9 mouse cellular contexts compared by ENCODE assay signal in the genomic region with DNA sequence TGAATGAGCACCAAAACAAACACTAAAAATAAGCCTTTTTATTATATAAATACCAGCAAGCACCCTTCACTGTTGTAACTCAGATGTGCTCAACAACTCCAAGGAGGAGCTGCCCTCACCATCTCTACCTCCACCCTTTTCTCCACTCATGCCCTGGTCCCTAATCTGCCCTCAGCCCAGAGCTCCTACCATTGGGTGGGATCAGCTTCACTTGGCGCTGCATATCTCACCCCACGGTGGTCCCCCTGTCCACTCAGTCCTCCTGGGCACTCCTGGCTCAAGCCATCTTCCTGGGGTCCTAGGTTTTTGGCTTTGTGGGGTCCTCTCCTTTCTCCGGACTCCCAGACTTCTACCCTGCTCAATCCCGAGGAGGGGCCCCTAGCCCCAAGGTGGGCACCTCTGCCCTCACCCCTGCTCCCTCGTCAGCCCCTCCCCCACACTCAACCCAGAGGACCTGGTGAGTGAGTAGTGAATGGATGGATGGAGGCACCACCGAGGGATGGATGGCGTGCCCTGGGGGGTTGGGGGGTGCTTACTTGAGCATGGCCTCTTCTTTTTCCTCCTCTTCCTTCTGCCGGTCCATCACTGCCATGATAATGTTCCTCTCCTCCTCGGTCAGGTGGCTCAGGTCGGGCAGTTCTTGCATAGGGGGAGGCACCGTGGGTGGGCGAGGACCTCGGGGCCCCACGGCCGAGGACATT. TPM values are rescaled to one million over a fixed set of nuclear protein-coding genes. Genes with fewer than 3 reads are reported as not detected.
A peak's percentile ranks its signal among the peaks of the same experiment; 100 is the strongest.
DNase-seq lines count a peak whose midpoint lies in the region; ATAC-seq and TF ChIP-seq lines count a peak whose summit lies in the region.
"Had no signal": no experiment of that assay in that cellular context is flagged by ENCODE, and none has a peak within 500 bp of the region (broad histone marks: within the 10 kb centered on the region; RNA-seq: fewer than 3 reads in every experiment).

No protein-coding gene starts in this region.

- 0 out of 2 replicates have a peak, but pooled peaks have one; percentile 8 for ATAC-seq in heart, embryonic 16.5 days (replicated peaks; ENCODE audit: extremely low read depth, insufficient read depth, low FRiP score)
- ATAC-seq in limb, embryonic 13.5 days (ENCODE audit: low FRiP score, low read depth): peak; percentile 63

- peak overlapping the region; percentile 75 for H3K9ac ChIP-seq in heart, embryonic 16.5 days (ENCODE audit: low read length)
- H3K9ac ChIP-seq in limb, embryonic 13.5 days: peak overlapping the region; percentile 84

- H3K4me3 ChIP-seq in heart, embryonic 16.5 days (ENCODE audit: low read length): peak overlapping the region; percentile 66
- peak overlapping the region; percentile 69 for H3K4me3 ChIP-seq in limb, embryonic 13.5 days
- peak overlapping the region; percentile 57 for H3K4me3 ChIP-seq in olfactory bulb, adult 2 months (ENCODE audit: insufficient read depth, low read depth, low read length)
- H3K4me3 ChIP-seq: myocyte had no signal

- peak; percentile 87 for DNase-seq in heart, adult 11 months
- DNase-seq in heart, postnatal 10 days: no peak
- peak; percentile 8 for DNase-seq in thymus, postnatal 4 days
- DNase-seq in thymus, postnatal 25 days: no peak
- no peak for DNase-seq in ovary, adult 18-20 months (ENCODE audit: low spot score)

- H3K4me2 ChIP-seq in heart, embryonic 16.5 days (ENCODE audit: low read depth, low read length): peak overlapping the region; percentile 87
- peak overlapping the region; percentile 91 for H3K4me2 ChIP-seq in limb, embryonic 13.5 days (replicated peaks)

- H3K9me3 ChIP-seq in heart, embryonic 16.5 days (replicated peaks; ENCODE audit: control insufficient read depth, low read length): no peaks in the 10 kb centered on the region
- H3K9me3 ChIP-seq in limb, embryonic 13.5 days: no peaks in the 10 kb centered on the region

- TF ChIP-seq CTCF in olfactory bulb, adult 2 months (IDR thresholded peaks at IDR 0.05; ENCODE audit: insufficient read depth, low read depth, low read length): no peak

- TF ChIP-seq POLR2A in olfactory bulb, adult 2 months (IDR thresholded peaks at IDR 0.05; ENCODE audit: insufficient read depth, low read depth, low read length): no peak

- H3K27ac ChIP-seq in heart, embryonic 16.5 days (ENCODE audit: low read length): no peak overlapping the region
- H3K27ac ChIP-seq in limb, embryonic 13.5 days: no peak overlapping the region
- no peak overlapping the region for H3K27ac ChIP-seq in olfactory bulb, adult 2 months (ENCODE audit: insufficient read depth, low read depth, low read length)

- WGBS in heart, embryonic 16.5 days: 7% methylated on average over 14 of the region's 15 CpGs
- WGBS in limb, embryonic 13.5 days: 5% methylated on average over 15 of the region's 15 CpGs
- 10% methylated on average over 15 of the region's 15 CpGs for WGBS in olfactory bulb, adult 2 months

- intact Hi-C loops in heart, postnatal 10 days (cut with DNase I): loop anchor here (5.0 to 10.0 kb wide), 2 partner anchors 257 to 340 kb away; no protein-coding TSS in a partner anchor

- H3K36me3 ChIP-seq in heart, embryonic 16.5 days (ENCODE audit: control insufficient read depth, insufficient read depth): no peaks in the 10 kb centered on the region
- no peaks in the 10 kb centered on the region for H3K36me3 ChIP-seq in limb, embryonic 13.5 days

- peaks cover 6% of the 10 kb centered on the region for H3K4me1 ChIP-seq in heart, embryonic 16.5 days (ENCODE audit: control insufficient read depth, insufficient read depth, low read length)
- peaks cover 22% of the 10 kb centered on the region for H3K4me1 ChIP-seq in limb, embryonic 13.5 days
- peaks cover 11% of the 10 kb centered on the region for H3K4me1 ChIP-seq in olfactory bulb, adult 2 months (ENCODE audit: control insufficient read depth, insufficient read depth, low read length)

- peaks cover 7% of the 10 kb centered on the region for H3K27me3 ChIP-seq in heart, embryonic 16.5 days (ENCODE audit: control insufficient read depth, insufficient read depth, low read length)
- peaks cover 28% of the 10 kb centered on the region for H3K27me3 ChIP-seq in limb, embryonic 13.5 days

RNA-seq across cellular contexts. Expression of a gene that starts 0.6 kb away (rescaled TPM):
- under 1 TPM; 0.24 to 0.25 TPM for total RNA-seq in heart, postnatal 10 days (2021)
- polyA plus RNA-seq in heart, embryonic 16.5 days (2015; fragmentation: Nextera tagmentation; extraction: Ambion mirVana): 1.2 TPM in 2 replicates
- 1.2 and 2.4 TPM in 2 replicates for polyA plus RNA-seq in limb, embryonic 13.5 days (2015; fragmentation: Nextera tagmentation; extraction: Ambion mirVana)
- polyA plus RNA-seq in olfactory bulb, adult 2 months (2012; ENCODE audit: insufficient read depth, insufficient read length, low replicate concordance, missing spikeins): not detected in 2 replicates
- polyA plus RNA-seq: myocyte had no signal

Comparison
In these comparisons a context has a peak if more than half of its experiments do, and no peak if none do; other contexts are left out.
1. DNase-seq: peak in heart, adult 11 months (single experiment) and thymus, postnatal 4 days (single experiment); none in heart, postnatal 10 days (0 of 2), thymus, postnatal 25 days (single experiment) and ovary, adult 18-20 months (single experiment).
2. Peak in every context shown above with its lines, with median percentiles within 50 percentile points of each other: H3K4me3 ChIP-seq.